11 mouse cellular contexts compared by ENCODE assay signal in genomic region chr15:93916856-93917255, GRCm38 (mm10).
DNase-seq lines count a peak whose midpoint lies in the region; ATAC-seq and TF ChIP-seq lines count a peak whose summit lies in the region.
"Had no signal": no experiment of that assay in that cellular context is flagged by ENCODE, and none has a peak within 500 bp of the region (broad histone marks: within the 10 kb centered on the region; RNA-seq: fewer than 3 reads in every experiment).

No protein-coding gene starts in this region.

- H3K4me1 ChIP-seq in heart, embryonic 12.5 days (replicated peaks): peaks cover 43% of the 10 kb centered on the region
- peaks cover 20% of the 10 kb centered on the region for H3K4me1 ChIP-seq in lung, embryonic 15.5 days
- 0 out of 2 replicates have a peak, but pooled peaks cover 6% of the 10 kb centered on the region for H3K4me1 ChIP-seq in intestine, embryonic 15.5 days (replicated peaks)
- no peaks in the 10 kb centered on the region for H3K4me1 ChIP-seq in stomach, postnatal 0 days (replicated peaks; ENCODE audit: control insufficient read depth, insufficient read depth)

- TF ChIP-seq EP300 in stomach, postnatal 0 days (optimal IDR thresholded peaks at IDR 0.05): no peak

- no peaks in the 10 kb centered on the region for H3K36me3 ChIP-seq in heart, embryonic 12.5 days
- H3K36me3 ChIP-seq in lung, embryonic 15.5 days: no peaks in the 10 kb centered on the region
- no peaks in the 10 kb centered on the region for H3K36me3 ChIP-seq in intestine, embryonic 15.5 days
- H3K36me3 ChIP-seq in stomach, postnatal 0 days (ENCODE audit: control insufficient read depth, insufficient read depth, low read length): no peaks in the 10 kb centered on the region
- H3K36me3 ChIP-seq: hindbrain, embryonic 10.5 days had no signal

- no peak for ATAC-seq in heart, embryonic 12.5 days (ENCODE audit: insufficient number of reproducible peaks, low FRiP score)
- peak; percentile 56; the same call in 1 of the 2 replicates for ATAC-seq in lung, embryonic 15.5 days (ENCODE audit: borderline replicate concordance, extremely low read depth, low FRiP score, low TSS enrichment)
- no peak for ATAC-seq in intestine, embryonic 15.5 days
- ATAC-seq in stomach, postnatal 0 days (ENCODE audit: low FRiP score, low TSS enrichment): no peak
- ATAC-seq: forebrain, embryonic 14.5 days had no signal

- peak overlapping the region; percentile 52 for H3K4me2 ChIP-seq in heart, embryonic 12.5 days
- H3K4me2 ChIP-seq in lung, embryonic 15.5 days: peak overlapping the region; percentile 26
- 0 out of 2 replicates have a peak overlapping the region, but pooled peaks have one; percentile 14 for H3K4me2 ChIP-seq in intestine, embryonic 15.5 days (replicated peaks)
- H3K4me2 ChIP-seq in stomach, postnatal 0 days (replicated peaks; ENCODE audit: low read depth): no peak overlapping the region; the same call in 1 of the 2 replicates

- H3K9me3 ChIP-seq in heart, embryonic 12.5 days (replicated peaks): peaks cover 2% of the 10 kb centered on the region; the same call in 1 of the 2 replicates
- H3K9me3 ChIP-seq in lung, embryonic 15.5 days: no peaks in the 10 kb centered on the region
- no peaks in the 10 kb centered on the region for H3K9me3 ChIP-seq in intestine, embryonic 15.5 days
- no peaks in the 10 kb centered on the region for H3K9me3 ChIP-seq in stomach, postnatal 0 days (ENCODE audit: control insufficient read depth, low read length)
- H3K9me3 ChIP-seq: hindbrain, embryonic 10.5 days had no signal

- H3K4me3 ChIP-seq in heart, embryonic 12.5 days: 0 out of 2 replicates have a peak overlapping the region, but pooled peaks have one; percentile 7
- H3K4me3 ChIP-seq in lung, embryonic 15.5 days: no peak overlapping the region
- no peak overlapping the region for H3K4me3 ChIP-seq in intestine, embryonic 15.5 days (replicated peaks)
- no peak overlapping the region for H3K4me3 ChIP-seq in stomach, postnatal 0 days (ENCODE audit: low read depth, low read length)
- H3K4me3 ChIP-seq: hindbrain, embryonic 10.5 days had no signal

- WGBS in heart, embryonic 12.5 days: 26% methylated on average over 3 of the region's 3 CpGs
- 12% methylated on average over 3 of the region's 3 CpGs for WGBS in lung, embryonic 15.5 days
- 27% methylated on average over 3 of the region's 3 CpGs for WGBS in intestine, embryonic 15.5 days
- WGBS in stomach, postnatal 0 days: 21% methylated on average over 3 of the region's 3 CpGs

- no peaks in the 10 kb centered on the region for H3K27me3 ChIP-seq in heart, embryonic 12.5 days (replicated peaks)
- H3K27me3 ChIP-seq in lung, embryonic 15.5 days: no peaks in the 10 kb centered on the region
- H3K27me3 ChIP-seq in intestine, embryonic 15.5 days (replicated peaks): no peaks in the 10 kb centered on the region
- H3K27me3 ChIP-seq in stomach, postnatal 0 days (ENCODE audit: control insufficient read depth, insufficient read depth, low read length): no peaks in the 10 kb centered on the region

- intact Hi-C loops in heart, postnatal 36 days (cut with DNase I): no loop called here

- peak overlapping the region; percentile 39 for H3K27ac ChIP-seq in heart, embryonic 12.5 days (ENCODE audit: poor library complexity, severe bottlenecking)
- H3K27ac ChIP-seq in lung, embryonic 15.5 days: peak overlapping the region; percentile 68
- 0 out of 2 replicates have a peak overlapping the region, but pooled peaks have one; percentile 20 for H3K27ac ChIP-seq in intestine, embryonic 15.5 days
- 0 out of 2 replicates have a peak overlapping the region, but pooled peaks have one; percentile 40 for H3K27ac ChIP-seq in stomach, postnatal 0 days (replicated peaks)
- H3K27ac ChIP-seq: hindbrain, embryonic 10.5 days had no signal

- no peak for DNase-seq in heart, postnatal 36 days
- DNase-seq in lung, postnatal 25 days (ENCODE audit: low spot score): no peak
- DNase-seq in stomach, postnatal 0 days (ENCODE audit: low spot score): no peak
- no peak for DNase-seq in thymus, adult 18-20 months
- DNase-seq in layer of hippocampus, adult 18-20 months (ENCODE audit: low spot score in 2 of 2): no peak
- DNase-seq: lung, adult 2 months had no signal

- TF ChIP-seq CTCF in stomach, postnatal 0 days (IDR thresholded peaks at IDR 0.05; ENCODE audit: low read depth): no peak

- no peak overlapping the region for H3K9ac ChIP-seq in heart, embryonic 12.5 days
- no peak overlapping the region for H3K9ac ChIP-seq in lung, embryonic 15.5 days
- no peak overlapping the region for H3K9ac ChIP-seq in intestine, embryonic 15.5 days
- no peak overlapping the region for H3K9ac ChIP-seq in stomach, postnatal 0 days (ENCODE audit: low read length)
